Mouse (Mus musculus) natural killer cell, adult 2 months (primary cell): ENCODE measurements around the gene Zbtb7a.
"Not testable (repeated sequence)": the region's sequence is repeated elsewhere in the genome, so short reads cannot be mapped to it uniquely, and the experiment has no call there.

Experiments
- DNase-seq, 2 experiments: peaks; one replicate each; pipeline ENCODE4 v3.0.0; 2022; ENCODE audit warnings: low spot score in 2 of 2

Zbtb7a gene

GRCm38 (mm10) chr10:81168521-81169244 lies 33.7 kb downstream of the Zbtb7a start:
- DNase-seq: peak; percentile 85 to 89

DNA sequence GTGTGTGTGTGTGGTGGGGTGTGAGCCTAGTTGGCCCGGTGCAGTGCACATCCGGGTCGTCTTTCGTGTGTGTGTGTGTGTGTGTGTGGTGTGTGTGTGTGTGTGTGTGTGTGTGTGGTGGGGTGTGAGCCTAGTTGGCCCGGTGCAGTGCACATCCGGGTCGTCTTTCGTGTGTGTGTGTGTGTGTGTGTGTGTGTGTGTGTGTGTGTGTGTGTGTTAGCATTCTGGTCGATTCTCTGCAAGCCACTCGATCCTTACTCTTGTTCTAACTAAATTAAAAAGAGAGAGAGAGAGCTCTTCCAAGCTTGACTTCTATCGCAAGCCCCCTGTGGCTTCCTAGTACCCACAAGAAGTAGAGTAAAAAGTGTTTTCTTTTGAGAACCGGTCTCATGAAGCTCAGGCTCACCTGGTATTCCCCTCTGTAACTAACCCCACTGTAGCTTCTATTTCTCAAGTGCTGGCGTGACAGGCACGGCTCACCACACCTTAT lies 34.4 kb downstream of the Zbtb7a start:
- DNase-seq: peak; percentile 72

GRCm38 (mm10) chr10:81173132-81173531 lies 38.1 kb downstream of the Zbtb7a start:
- DNase-seq: peak; percentile 78 to 84

GRCm38 (mm10) chr10:81174617-81175344 lies 39.8 kb downstream of the Zbtb7a start:
- peak; percentile 84 to 89 for DNase-seq

DNA sequence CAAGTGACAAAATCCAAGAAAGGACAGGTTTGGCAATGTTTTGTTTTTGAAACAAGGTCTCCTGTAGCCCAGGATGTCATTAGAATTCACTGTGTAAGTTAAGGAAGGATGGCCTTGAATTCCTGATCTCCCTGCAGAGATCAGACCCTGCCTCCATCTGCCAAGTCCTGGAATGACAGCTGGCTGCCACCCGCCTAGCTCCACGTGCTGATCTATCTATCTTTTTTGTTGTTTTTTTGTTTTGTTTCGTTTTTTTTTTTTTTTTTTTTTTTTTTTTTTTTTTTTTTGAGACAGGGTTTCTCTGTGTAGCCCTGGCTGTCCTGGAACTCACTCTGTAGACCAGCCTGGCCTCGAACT lies 40.3 kb downstream of the Zbtb7a start:
- not testable (repeated sequence) for DNase-seq

- no peak for DNase-seq
Measured at GRCm38 (mm10) chr10:81175936-81176465, 41.0 kb downstream of the Zbtb7a start.

GRCm38 (mm10) chr10:81176466-81177271 lies 41.6 kb downstream of the Zbtb7a start, which contains the start of gene Eef2:
Eef2 (plus strand) TSS chr10:81176631.
- DNase-seq: peak; percentile 97 to 98

- no peak for DNase-seq
Measured at GRCm38 (mm10) chr10:81177491-81177925, 42.5 kb downstream of the Zbtb7a start.

DNA sequence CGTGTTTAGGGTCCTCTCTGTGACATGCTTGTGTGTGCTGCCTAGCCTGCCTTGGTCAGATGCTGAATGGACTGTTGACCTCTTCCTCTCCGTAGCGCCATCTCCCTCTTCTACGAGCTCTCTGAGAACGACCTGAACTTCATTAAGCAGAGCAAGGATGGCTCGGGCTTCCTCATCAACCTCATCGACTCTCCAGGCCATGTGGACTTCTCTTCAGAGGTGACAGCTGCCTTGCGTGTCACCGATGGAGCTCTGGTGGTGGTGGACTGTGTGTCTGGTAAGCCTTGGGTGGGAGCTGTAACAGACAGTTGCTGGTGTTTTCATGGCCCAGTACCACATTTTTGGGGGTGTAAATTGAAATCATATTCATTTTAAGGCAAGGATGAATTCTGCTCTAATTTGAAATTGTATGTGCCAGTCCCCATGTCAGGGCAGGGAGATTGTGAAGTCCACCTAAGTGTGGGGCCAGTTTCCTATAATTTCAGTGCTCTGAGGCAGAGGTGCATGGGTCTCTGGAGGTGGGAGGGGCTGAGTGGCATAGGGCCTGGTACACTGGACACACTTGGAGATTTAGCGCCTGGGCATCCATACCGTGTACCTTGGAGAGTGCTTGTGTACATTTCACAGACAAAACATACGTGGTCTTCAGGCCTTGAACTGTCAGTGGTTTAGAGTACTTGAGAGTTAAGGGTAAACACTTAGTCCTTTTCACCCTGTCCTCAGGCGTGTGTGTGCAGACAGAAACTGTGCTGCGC lies 43.1 kb downstream of the Zbtb7a start:
- DNase-seq: no peak

GRCm38 (mm10) chr10:81178927-81179326 lies 43.9 kb downstream of the Zbtb7a start:
- DNase-seq: no peak

GRCm38 (mm10) chr10:81179451-81180342 lies 44.7 kb downstream of the Zbtb7a start:
- DNase-seq: no peak

GRCm38 (mm10) chr10:81180946-81181345 lies 45.9 kb downstream of the Zbtb7a start:
- DNase-seq: no peak

DNA sequence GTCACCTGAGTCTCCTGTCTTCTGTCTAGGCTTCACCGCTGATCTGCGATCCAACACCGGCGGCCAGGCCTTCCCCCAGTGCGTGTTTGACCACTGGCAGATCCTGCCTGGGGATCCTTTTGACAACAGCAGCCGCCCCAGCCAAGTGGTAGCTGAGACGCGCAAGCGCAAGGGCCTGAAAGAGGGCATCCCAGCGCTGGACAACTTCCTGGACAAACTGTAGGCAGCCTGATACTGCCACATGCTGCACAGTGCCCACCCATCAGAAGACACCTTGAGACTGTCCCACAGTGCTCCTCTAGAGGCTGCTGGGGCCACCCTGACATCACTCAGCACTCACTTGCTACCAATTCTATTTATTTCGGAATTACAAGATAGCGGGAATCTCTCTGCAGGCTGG lies 46.8 kb downstream of the Zbtb7a start:
- not testable (repeated sequence) for DNase-seq

GRCm38 (mm10) chr10:81182336-81183333 lies 47.6 kb downstream of the Zbtb7a start, which contains the start of gene Dapk3:
Dapk3 (plus strand) TSS chr10:81183005.
- DNase-seq: peak; percentile 97

GRCm38 (mm10) chr10:81183805-81184204 lies 48.8 kb downstream of the Zbtb7a start, which contains the start of gene 4930442H23Rik:
4930442H23Rik (minus strand) TSS chr10:81183849.
- no peak for DNase-seq

GRCm38 (mm10) chr10:81184765-81185164 lies 49.7 kb downstream of the Zbtb7a start:
- DNase-seq: no peak

DNA sequence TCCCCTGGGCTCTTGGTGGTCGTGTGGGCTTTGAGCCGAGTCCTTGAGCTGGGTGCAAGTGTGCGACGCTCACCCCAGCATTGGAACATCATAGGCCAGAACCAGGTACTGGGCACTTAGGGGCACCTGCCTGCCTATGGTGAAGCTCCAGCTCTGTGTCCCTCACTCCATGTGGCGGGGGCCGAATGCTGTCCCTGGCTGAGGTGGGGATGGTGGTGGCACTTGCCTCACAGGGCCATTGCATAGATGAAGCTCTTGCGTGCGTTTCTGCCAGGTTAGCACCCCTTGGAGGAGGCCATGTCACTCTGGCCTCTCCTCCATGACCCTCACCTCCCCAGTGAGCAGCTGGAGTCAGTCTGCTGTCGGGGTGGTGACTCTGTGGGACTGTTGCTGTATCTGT lies 52.1 kb downstream of the Zbtb7a start:
- no peak for DNase-seq

DNA sequence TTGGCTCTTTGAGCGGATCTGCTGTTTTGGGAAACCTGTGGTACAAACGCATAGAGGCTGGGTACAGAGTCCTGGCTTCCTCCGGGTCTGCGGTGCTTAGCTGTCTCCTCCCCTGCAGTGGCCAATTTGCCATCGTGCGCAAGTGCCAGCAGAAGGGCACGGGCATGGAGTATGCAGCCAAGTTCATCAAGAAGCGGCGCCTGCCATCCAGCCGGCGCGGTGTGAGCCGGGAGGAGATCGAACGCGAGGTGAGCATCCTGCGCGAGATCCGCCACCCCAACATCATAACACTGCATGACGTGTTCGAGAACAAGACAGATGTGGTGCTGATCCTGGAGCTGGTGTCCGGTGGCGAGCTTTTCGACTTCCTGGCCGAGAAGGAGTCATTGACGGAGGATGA lies 54.8 kb downstream of the Zbtb7a start:
- DNase-seq: no peak
